Mouse (Mus musculus): ENCODE data around the gene Cbx2. TPM values are rescaled to one million over a fixed set of nuclear protein-coding genes. Genes with fewer than 3 reads are reported as not detected.

The Cbx2 gene
- total RNA-seq, 2 experiments from 2014 or later, result 1.8 to 2.2 TPM

- DNase-seq (ENCODE audit: low spot score in 2 of 2), result no peak
Observed at GRCm38 (mm10) chr11:119056301-119057211, 33.8 kb downstream of the Cbx2 start.

GRCm38 (mm10) chr11:119057291-119057690 lies 34.5 kb downstream of the Cbx2 start:
- DNase-seq (ENCODE audit: low spot score in 2 of 2), result no peak

- no peak for DNase-seq (ENCODE audit: low spot score in 2 of 2)
Observed at GRCm38 (mm10) chr11:119058041-119058995, 35.6 kb downstream of the Cbx2 start.

GRCm38 (mm10) chr11:119059256-119059655 lies 36.5 kb downstream of the Cbx2 start:
- no peak for DNase-seq (ENCODE audit: low spot score in 2 of 2)

- no peak for DNase-seq (ENCODE audit: low spot score in 2 of 2)
Observed at GRCm38 (mm10) chr11:119066841-119067240, 44.1 kb downstream of the Cbx2 start.

- DNase-seq (ENCODE audit: low spot score in 2 of 2), result no peak
Observed at GRCm38 (mm10) chr11:119072239-119072638, 49.5 kb downstream of the Cbx2 start.

GRCm38 (mm10) chr11:119072986-119073385 lies 50.2 kb downstream of the Cbx2 start:
- no peak for DNase-seq (ENCODE audit: low spot score in 2 of 2)

GRCm38 (mm10) chr11:119073876-119074433 lies 51.2 kb downstream of the Cbx2 start:
- DNase-seq (ENCODE audit: low spot score in 2 of 2), result no peak

GRCm38 (mm10) chr11:119075805-119076204 lies 53.0 kb downstream of the Cbx2 start:
- no peak for DNase-seq (ENCODE audit: low spot score in 2 of 2)

GRCm38 (mm10) chr11:119077755-119078154 lies 55.0 kb downstream of the Cbx2 start:
- no peak for DNase-seq (ENCODE audit: low spot score in 2 of 2)

- no peak for DNase-seq (ENCODE audit: low spot score in 2 of 2)
Observed at GRCm38 (mm10) chr11:119078691-119079444, 56.1 kb downstream of the Cbx2 start.

- DNase-seq (ENCODE audit: low spot score in 2 of 2), result no peak
Observed at GRCm38 (mm10) chr11:119079445-119079837, 56.7 kb downstream of the Cbx2 start.

- no peak for DNase-seq (ENCODE audit: low spot score in 2 of 2)
Observed at GRCm38 (mm10) chr11:119080461-119081147, 57.8 kb downstream of the Cbx2 start.

Other genes starting within 250 kb of the Cbx2 start
- 100 to 1,000 TPM; 301 to 331 TPM for gene Rbfox3, start 111.4 kb upstream of the Cbx2 start, total RNA-seq (2021)
- gene Enpp7, start 34.8 kb upstream of the Cbx2 start, total RNA-seq (2021), result not detected
- gene Cbx8, start 18.0 kb downstream of the Cbx2 start, total RNA-seq (2021), result 10 to 100 TPM in 1 of 2 experiments, 1 to 10 TPM in 1; 8.3 to 13.3 TPM
- 10 to 100 TPM; 46.0 to 49.9 TPM for gene Cbx4, start 63.3 kb downstream of the Cbx2 start, total RNA-seq (2021)
- 10 to 100 TPM; 24.8 to 27.5 TPM for gene Tbc1d16, start 205.5 kb downstream of the Cbx2 start, total RNA-seq (2021)
- gene Ccdc40, start 205.6 kb downstream of the Cbx2 start, total RNA-seq (2021), result under 1 TPM; 0.70 to 0.91 TPM
- gene Gaa, start 244.9 kb downstream of the Cbx2 start, total RNA-seq (2021), result 100 to 1,000 TPM; 242 to 279 TPM